Mouse (Mus musculus) left cerebral cortex, postnatal 36 days (tissue): Measurements from ENCODE around the gene Csnk1g1. TPM values are rescaled to one million over a fixed set of nuclear protein-coding genes. Genes with fewer than 3 reads are reported as not detected.

Experiments used
- DNase-seq, 2 experiments: peaks; one replicate each; pipeline ENCODE4 v3.0.0; 2021 to 2022; ENCODE audit warnings: low spot score in 2 of 2, mixed read lengths in 1 of 2
- intact Hi-C: fragments of 180-260 bp; cut with DNase I; formaldehyde crosslinking; loops from one replicate; pipeline ENCODE4 v1.15.1; 2025
- total RNA-seq, 2 experiments: library from RNA; stranded (reverse); gene quantifications; 2 replicates each; pipeline ENCODE4 v1.2.3; 2021

Gene Csnk1g1
- 10 to 100 TPM; 36.9 to 50.0 TPM for total RNA-seq

- peak; percentile 93 to 95 for DNase-seq
- intact Hi-C loops = loop anchor here (2.0 kb wide), 1 partner anchor 96 kb away; no protein-coding TSS in a partner anchor
Measured at GRCm38 (mm10) chr9:65908394-65909300, at the start of gene Csnk1g1, which contains the start of gene Trip4. Csnk1g1 (plus strand) TSS chr9:65908924. Trip4 (minus strand) TSS chr9:65908794.

- intact Hi-C loops = no loop called here
- DNase-seq = no peak
Measured at GRCm38 (mm10) chr9:65859656-65860055, 49.1 kb upstream of the Csnk1g1 start.

GRCm38 (mm10) chr9:65884564-65885315 lies 24.0 kb upstream of the Csnk1g1 start:
- peak; percentile 84 to 85 for DNase-seq
- intact Hi-C loops = no loop called here

GRCm38 (mm10) chr9:65890143-65890628 lies 18.5 kb upstream of the Csnk1g1 start, which contains the start of gene Pclaf:
Pclaf (plus strand) TSS chr9:65890237.
- intact Hi-C loops = no loop called here
- DNase-seq = peak; percentile 25 to 49

- DNase-seq = no peak
- intact Hi-C loops = no loop called here
Measured at GRCm38 (mm10) chr9:65891126-65891525, 17.6 kb upstream of the Csnk1g1 start.

- no peak for DNase-seq
- intact Hi-C loops = no loop called here
Measured at GRCm38 (mm10) chr9:65896977-65897376, 11.7 kb upstream of the Csnk1g1 start.

GRCm38 (mm10) chr9:65902879-65903278 lies 5.8 kb upstream of the Csnk1g1 start:
- no peak for DNase-seq
- intact Hi-C loops = no loop called here

GRCm38 (mm10) chr9:65903419-65903818 lies 5.3 kb upstream of the Csnk1g1 start:
- no peak for DNase-seq
- intact Hi-C loops = no loop called here

- intact Hi-C loops = loop anchor here (2.0 kb wide), 1 partner anchor 95 kb away; no protein-coding TSS in a partner anchor
- DNase-seq = peak; percentile 47 to 64
Measured at GRCm38 (mm10) chr9:65909301-65909801, 627 bp downstream of the Csnk1g1 start.

GRCm38 (mm10) chr9:65909837-65910236 lies 1.1 kb downstream of the Csnk1g1 start:
- DNase-seq = no peak
- intact Hi-C loops = loop anchor here (2.0 kb wide), 1 partner anchor 95 kb away; no protein-coding TSS in a partner anchor

GRCm38 (mm10) chr9:65913976-65914375 lies 5.3 kb downstream of the Csnk1g1 start:
- intact Hi-C loops = no loop called here
- no peak for DNase-seq

GRCm38 (mm10) chr9:65917015-65917414 lies 8.3 kb downstream of the Csnk1g1 start:
- no peak for DNase-seq
- intact Hi-C loops = no loop called here

- no peak for DNase-seq
- intact Hi-C loops = no loop called here
Measured at GRCm38 (mm10) chr9:65928456-65928855, 19.7 kb downstream of the Csnk1g1 start.

GRCm38 (mm10) chr9:65929826-65930225 lies 21.1 kb downstream of the Csnk1g1 start:
- no peak for DNase-seq
- intact Hi-C loops = no loop called here

- intact Hi-C loops = no loop called here
- no peak for DNase-seq
Measured at GRCm38 (mm10) chr9:65937566-65937965, 28.8 kb downstream of the Csnk1g1 start.

GRCm38 (mm10) chr9:65951082-65951587 lies 42.4 kb downstream of the Csnk1g1 start:
- intact Hi-C loops = no loop called here
- no peak for DNase-seq

- no peak for DNase-seq
- intact Hi-C loops = no loop called here
Measured at GRCm38 (mm10) chr9:65970009-65970408, 61.3 kb downstream of the Csnk1g1 start.

GRCm38 (mm10) chr9:65973206-65973605 lies 64.5 kb downstream of the Csnk1g1 start:
- intact Hi-C loops = no loop called here
- no peak for DNase-seq

- DNase-seq = no peak
- intact Hi-C loops = no loop called here
Measured at GRCm38 (mm10) chr9:65975886-65976285, 67.2 kb downstream of the Csnk1g1 start.

GRCm38 (mm10) chr9:65982841-65983240 lies 74.1 kb downstream of the Csnk1g1 start:
- intact Hi-C loops = no loop called here
- no peak for DNase-seq
